Mouse (Mus musculus): ENCODE data around the gene 1110051M20Rik. TPM values are rescaled to one million over a fixed set of nuclear protein-coding genes. Genes with fewer than 3 reads are reported as not detected.
"Not testable (repeated sequence)": the region's sequence is repeated elsewhere in the genome, so short reads cannot be mapped to it uniquely, and the experiment has no call there.

Gene 1110051M20Rik
- total RNA-seq, 2 experiments from 2014 or later, result 100 to 103 TPM

DNA sequence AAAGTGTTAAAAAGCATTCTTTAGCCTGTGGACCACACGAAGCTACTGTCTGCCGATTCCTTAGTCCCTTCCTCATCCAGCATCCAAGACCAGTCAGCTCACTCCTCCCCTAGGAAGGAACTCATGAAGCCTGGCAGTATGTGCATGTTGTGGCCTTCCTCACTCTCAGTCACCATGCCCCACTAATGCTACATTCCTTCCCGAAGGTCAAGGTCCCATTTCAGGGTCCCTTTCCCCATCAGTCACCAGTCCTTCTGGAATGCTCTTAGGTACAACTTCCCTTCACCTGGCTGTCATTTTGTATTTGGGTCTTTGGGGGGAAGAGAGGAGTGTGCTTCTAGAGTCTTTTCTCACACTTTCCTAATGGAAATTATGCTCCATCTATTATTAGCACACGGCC lies 192.5 kb downstream of the 1110051M20Rik start:
- intact Hi-C loops (cut with DNase I), result no loop called here

DNA sequence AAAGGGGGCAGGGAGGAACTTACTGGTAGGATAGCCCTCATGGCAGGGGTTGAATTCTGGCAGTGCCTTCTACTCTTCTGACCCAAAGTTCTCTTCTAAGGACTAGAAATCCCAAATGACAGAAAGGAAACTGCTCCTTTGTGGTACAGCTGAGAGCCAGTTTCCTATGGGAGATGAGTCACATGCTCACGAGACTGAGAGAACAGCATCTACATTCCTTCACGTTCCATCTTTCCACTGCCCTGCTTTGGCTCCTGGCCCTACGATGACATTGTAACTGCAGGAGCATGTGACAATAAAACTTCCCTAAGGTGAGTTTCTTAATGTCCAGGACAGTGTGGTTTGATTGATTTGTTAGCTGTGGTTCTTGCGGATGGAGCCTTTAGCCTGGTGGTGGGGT lies 196.1 kb downstream of the 1110051M20Rik start:
- DNase-seq (ENCODE audit: low spot score in 2 of 2), result no peak
- intact Hi-C loops (cut with DNase I), result no loop called here

More for the DNA sequence above, 192.5 kb downstream of the 1110051M20Rik start:
- DNase-seq (ENCODE audit: low spot score in 2 of 2), result no peak

DNA sequence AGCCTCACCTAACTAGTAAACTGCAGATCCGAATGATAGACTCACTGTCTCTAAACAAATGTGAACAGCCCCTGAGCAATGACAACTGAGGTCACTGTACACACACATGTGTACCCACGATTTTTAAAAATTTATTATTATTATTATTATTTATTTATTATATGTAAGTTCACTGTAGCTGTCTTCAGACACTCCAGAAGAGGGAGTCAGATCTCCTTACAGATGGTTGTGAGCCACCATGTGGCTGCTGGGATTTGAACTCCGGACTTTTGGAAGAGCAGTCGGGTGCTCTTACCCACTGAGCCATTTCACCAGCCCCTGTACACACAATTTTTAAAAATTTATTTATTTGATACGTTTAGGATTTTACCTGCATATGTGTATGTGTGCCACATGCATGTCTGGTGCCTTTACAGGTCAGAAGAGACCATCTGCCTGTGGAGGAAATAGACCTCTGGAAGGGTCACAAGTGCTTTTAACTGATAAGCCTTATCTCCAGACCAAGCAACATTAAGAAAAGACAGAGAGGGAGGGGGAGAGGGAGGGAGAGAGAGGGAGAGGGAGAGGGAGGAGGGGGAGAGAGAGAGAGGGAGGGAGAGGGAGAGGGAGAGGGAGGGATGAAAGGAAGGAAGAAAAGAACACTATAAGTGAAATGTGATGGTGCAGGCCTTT lies 199.8 kb downstream of the 1110051M20Rik start:
- intact Hi-C loops (cut with DNase I), result no loop called here
- DNase-seq (ENCODE audit: low spot score in 2 of 2), result no peak

DNA sequence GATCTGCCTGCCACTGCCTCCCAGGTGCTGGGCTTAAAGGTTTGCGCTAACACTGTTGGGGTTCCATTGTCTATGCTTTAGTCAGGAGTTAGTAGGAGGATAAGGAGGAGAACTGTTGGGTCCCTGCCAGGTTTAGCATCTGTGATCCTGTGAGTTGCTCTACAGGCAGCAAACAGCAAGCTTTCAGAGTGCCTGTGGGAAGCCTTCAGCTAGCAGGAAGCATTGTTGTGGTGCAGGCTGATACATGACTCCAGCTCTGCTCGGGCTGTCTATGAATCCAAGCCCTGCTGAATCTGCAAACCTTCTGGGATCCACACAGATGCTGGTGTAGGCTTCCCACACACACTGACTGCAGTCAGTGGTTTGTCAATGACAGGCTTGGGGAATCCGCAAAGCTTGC lies 201.1 kb downstream of the 1110051M20Rik start:
- peak; percentile 59 for DNase-seq (ENCODE audit: low spot score in 2 of 2)
- intact Hi-C loops (cut with DNase I), result no loop called here

DNA sequence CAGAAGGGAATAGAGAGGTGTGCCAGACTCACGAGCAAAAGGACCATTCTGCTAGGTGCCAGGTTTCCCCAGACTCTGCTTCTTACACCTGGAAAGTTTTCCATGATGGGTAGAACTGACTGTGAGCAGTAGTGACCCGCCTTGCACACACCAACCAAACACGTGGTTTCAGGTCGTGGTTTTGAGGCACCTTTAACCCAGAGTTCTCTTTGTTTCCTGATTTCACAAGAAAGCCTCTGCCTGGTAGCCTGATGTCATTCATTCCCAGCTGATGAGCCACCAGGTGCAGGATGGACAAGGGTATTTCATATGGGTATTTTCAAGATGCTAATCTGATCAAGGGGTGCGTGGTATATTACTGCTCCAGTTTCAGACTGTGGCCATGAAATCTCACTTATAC lies 202.0 kb downstream of the 1110051M20Rik start:
- no peak for DNase-seq (ENCODE audit: low spot score in 2 of 2)
- intact Hi-C loops (cut with DNase I), result no loop called here

DNA sequence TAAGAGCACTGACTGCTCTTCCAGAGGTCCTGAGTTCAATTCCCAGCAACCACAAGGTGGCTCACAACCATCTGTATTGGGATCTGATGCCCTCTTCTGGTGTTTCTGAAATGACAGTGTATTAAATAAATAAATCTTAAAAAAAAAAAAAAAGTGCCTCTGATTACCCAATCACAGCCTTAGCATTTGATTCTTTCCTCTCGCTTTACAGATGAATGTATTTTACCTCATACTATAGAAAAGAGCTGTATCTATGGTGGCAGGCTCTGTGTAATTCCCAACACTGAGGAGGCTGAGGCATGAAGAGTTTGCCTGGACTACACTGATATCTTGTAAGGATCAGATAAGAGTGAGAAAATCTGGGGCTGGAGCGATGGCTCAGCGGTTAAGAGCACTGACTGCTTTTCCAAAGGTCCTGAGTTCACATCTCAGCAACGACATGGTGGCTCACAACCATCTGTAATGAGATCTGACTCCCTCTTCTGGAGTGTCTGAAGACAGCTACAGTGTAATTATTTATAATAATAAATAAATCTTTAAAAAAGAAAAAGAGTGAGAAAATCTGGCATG lies 206.9 kb downstream of the 1110051M20Rik start:
- intact Hi-C loops (cut with DNase I), result loop anchor here (2.0 to 5.0 kb wide), 2 partner anchors 35 to 55 kb away; partner anchors contain the start of genes Acp2, Madd and Nr1h3
- DNase-seq (ENCODE audit: low spot score in 2 of 2), result not testable (repeated sequence)

DNA sequence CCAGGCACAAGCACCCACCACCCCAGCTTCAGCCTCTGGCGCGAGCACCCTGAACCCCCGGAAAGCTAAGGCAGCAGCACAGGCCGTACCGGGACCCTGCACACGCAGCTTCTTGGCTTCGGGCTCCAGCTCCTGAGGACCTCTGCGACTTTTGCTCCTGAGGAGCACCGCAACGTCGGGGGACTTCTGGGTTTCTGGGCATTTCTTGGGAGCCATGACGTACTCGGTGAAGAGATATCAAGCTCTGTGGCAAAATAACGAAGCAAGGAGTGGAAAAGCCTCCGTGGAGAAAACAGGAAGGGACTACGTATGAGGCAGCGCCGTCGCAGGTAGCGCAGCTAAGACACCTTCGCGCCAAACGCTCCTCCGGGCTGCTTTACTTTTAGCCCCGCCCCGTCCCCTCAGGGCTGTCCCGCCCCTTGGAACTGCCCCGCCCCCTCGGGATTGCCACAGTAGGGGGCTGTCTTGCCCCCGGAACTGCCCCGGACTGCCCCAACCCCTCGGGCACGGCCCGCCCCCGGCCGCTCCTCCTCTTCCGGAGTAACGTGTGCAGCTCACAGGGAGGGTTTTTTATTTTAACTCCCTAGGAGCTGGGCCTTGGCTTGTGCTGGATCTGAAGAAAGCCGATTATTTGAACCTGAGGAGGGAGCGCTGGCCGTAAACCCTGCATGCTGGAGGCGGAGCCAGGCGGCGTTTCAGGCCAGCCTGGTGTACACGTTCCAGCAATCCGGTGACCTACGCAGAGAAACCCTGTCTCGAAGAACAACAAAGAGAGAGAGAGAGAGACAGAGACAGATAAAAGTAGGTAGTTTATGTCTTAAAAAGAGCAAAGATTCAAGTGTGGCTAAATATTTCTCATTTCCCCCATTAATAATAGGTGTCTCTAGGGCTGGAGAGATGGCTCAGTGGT lies 207.6 kb downstream of the 1110051M20Rik start, which contains the start of gene Ddb2:
Gene Ddb2 (minus strand): TSS at position 382 of the 910 bp plus-strand sequence.
- intact Hi-C loops (cut with DNase I), result loop anchor here (2.0 to 5.0 kb wide), 2 partner anchors 35 to 54 kb away; partner anchors contain the start of genes Acp2, Madd and Nr1h3
- DNase-seq (ENCODE audit: low spot score in 2 of 2), result peak; percentile 85 to 86

DNA sequence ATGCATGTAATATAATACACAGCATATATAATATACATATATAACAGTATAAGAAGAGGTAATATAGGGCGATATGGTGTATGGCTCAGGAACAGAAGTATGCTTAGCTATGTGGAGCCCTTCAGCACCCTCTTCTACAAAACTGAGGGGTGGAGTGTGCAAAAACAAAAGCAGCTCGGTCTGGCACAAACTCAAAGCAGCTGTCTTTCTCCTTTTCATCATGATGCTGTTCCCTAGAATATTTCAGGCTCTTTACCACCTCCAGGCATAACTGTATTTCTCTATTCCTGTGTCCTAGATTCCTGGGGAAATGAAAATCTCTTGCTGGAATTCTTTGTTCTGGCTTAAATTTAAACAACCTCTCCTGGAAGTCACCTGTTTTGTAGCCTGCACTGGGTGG lies 214.8 kb downstream of the 1110051M20Rik start:
- DNase-seq (ENCODE audit: low spot score in 2 of 2), result peak; percentile 37 to 46
- intact Hi-C loops (cut with DNase I), result no loop called here

Small RNA genes within 50 kb of the gene (microRNA-seq; reads per million reads assigned to microRNA genes)
- gene Gm22071, result not detected

Other genes with a start within 250 kb of the 1110051M20Rik start
- 1 to 10 TPM; 3.1 to 4.2 TPM for gene Nr1h3, start 241.9 kb downstream of the 1110051M20Rik start, total RNA-seq (2021)
- 10 to 100 TPM; 44.5 to 46.9 TPM for gene Acp2, start 241.8 kb downstream of the 1110051M20Rik start, total RNA-seq (2021)
- gene Ddb2, start 207.7 kb downstream of the 1110051M20Rik start, total RNA-seq (2021), result 10 to 100 TPM in 1 of 2 experiments, 1 to 10 TPM in 1; 9.6 to 12.2 TPM
- gene Pacsin3, start 188.8 kb downstream of the 1110051M20Rik start, total RNA-seq (2021), result 10 to 100 TPM; 40.8 to 43.2 TPM
- gene Arfgap2, start 179.7 kb downstream of the 1110051M20Rik start, total RNA-seq (2021), result 10 to 100 TPM; 66.2 to 78.1 TPM
- gene Lrp4, start 12.8 kb upstream of the 1110051M20Rik start, total RNA-seq (2021), result 10 to 100 TPM; 24.7 to 29.6 TPM
- 100 to 1,000 TPM; 125 to 130 TPM for gene Ckap5, start 82.1 kb upstream of the 1110051M20Rik start, total RNA-seq (2021)
- gene F2, start 191.7 kb upstream of the 1110051M20Rik start, total RNA-seq (2021), result not detected
- gene Zfp408, start 205.1 kb upstream of the 1110051M20Rik start, total RNA-seq (2021), result 10 to 100 TPM in 1 of 2 experiments, 1 to 10 TPM in 1; 9.6 to 14.6 TPM
- 10 to 100 TPM; 69.2 to 75.7 TPM for gene Arhgap1, start 205.2 kb upstream of the 1110051M20Rik start, total RNA-seq (2021)

All from left cerebral cortex, postnatal 36 days (tissue).